Mouse (Mus musculus) small intestine, adult 2 months (tissue): Measurements from ENCODE around the gene Ddx23.

Source experiments
- CTCF ChIP-seq: fragments of 200-500 bp; IDR thresholded peaks from 2 replicates; pipeline ENCODE4 v1.5.1; 2012; ENCODE audit warnings: low read depth, mild to moderate bottlenecking, control low read depth, inconsistent platforms, low read length, moderate library complexity, mixed read lengths; ENCODE audit not compliant: insufficient replicate concordance, insufficient read length; ENCODE audit errors: extremely low read depth
- POLR2A ChIP-seq: fragments of 200-500 bp; IDR thresholded peaks from 2 replicates; pipeline ENCODE4 v1.6.1; 2012; ENCODE audit warnings: low read depth, mild to moderate bottlenecking, control low read depth, inconsistent platforms, low read length, moderate library complexity

GRCm38 (mm10) chr15:98674994-98675545 lies 12.4 kb upstream of the Ddx23 start:
- no peak for TF ChIP-seq CTCF
- no peak for TF ChIP-seq POLR2A
